Mouse (Mus musculus) liver, embryonic 14.5 days (tissue): Measurements from ENCODE around the gene Shcbp1l.

Experiments used
- CTCF ChIP-seq: IDR thresholded peaks from 2 replicates; pipeline ENCODE4 v1.5.1; 2016; ENCODE audit warnings: antibody characterized with exemption, low read depth, control low read depth
- EP300 ChIP-seq: IDR thresholded peaks from 2 replicates; pipeline ENCODE4 v1.6.1; 2016; ENCODE audit warnings: antibody characterized with exemption, low read depth

DNA sequence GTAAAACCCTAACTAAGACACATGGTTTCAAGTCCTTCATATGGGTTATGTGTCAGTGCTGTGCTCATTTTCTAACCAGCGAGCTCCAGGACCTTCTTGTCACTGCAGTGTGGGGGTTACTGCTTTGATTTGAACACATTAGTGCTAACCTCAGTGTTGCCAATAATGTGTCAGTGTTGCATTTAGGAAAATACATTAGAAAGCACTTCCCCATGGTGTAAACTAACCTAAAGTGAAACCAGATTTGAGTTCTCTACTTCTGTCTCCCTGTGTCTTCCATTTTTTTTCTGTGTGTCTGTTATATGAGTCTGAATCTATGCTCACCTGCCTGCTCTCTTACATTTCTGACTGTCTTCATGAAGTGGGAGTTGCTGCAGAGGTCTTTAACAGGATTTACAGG, 18.1 kb downstream of the Shcbp1l start:
- TF ChIP-seq CTCF (no peak), EP300 (no peak)
